Mouse (Mus musculus): ENCODE measurements at regions not wholly inside any gene's neighbourhood (a gene's known extent, or its start where the extent isn't known, plus 50 kb on each side); places are given as distances from the start of the nearest gene placed in this dataset.

- no peak for DNase-seq (ENCODE audit: low spot score)
Measured at GRCm38 (mm10) chr7:67895166-67895565, 57.5 kb upstream of the Igf1r start.

GRCm38 (mm10) chr7:67892917-67893316, 59.7 kb upstream of the Igf1r start:
- no peak for DNase-seq (ENCODE audit: low spot score)

GRCm38 (mm10) chr7:67883040-67883439, 69.6 kb upstream of the Igf1r start:
- DNase-seq (ENCODE audit: low spot score): no peak

GRCm38 (mm10) chr7:67882606-67883005, 70.0 kb upstream of the Igf1r start:
- peak; percentile 2 for DNase-seq (ENCODE audit: low spot score)

- DNase-seq (ENCODE audit: low spot score): no peak
Measured at GRCm38 (mm10) chr7:67878226-67878625, 74.4 kb upstream of the Igf1r start.

- DNase-seq (ENCODE audit: low spot score): no peak
Measured at GRCm38 (mm10) chr7:67877587-67877986, 75.0 kb upstream of the Igf1r start.

GRCm38 (mm10) chr7:67854080-67855022, 94.8 kb upstream of the Synm start:
- no peak for DNase-seq (ENCODE audit: low spot score)

- DNase-seq (ENCODE audit: low spot score): no peak
Measured at GRCm38 (mm10) chr7:67852859-67853258, 93.3 kb upstream of the Synm start.

GRCm38 (mm10) chr7:67849509-67849862, 89.9 kb upstream of the Synm start:
- DNase-seq (ENCODE audit: low spot score): no peak

- DNase-seq (ENCODE audit: low spot score): peak; percentile 58
Measured at GRCm38 (mm10) chr7:67848589-67849508, 89.3 kb upstream of the Synm start.

GRCm38 (mm10) chr7:67846796-67847195, 87.3 kb upstream of the Synm start:
- no peak for DNase-seq (ENCODE audit: low spot score)

GRCm38 (mm10) chr7:67836984-67837383, 77.4 kb upstream of the Synm start:
- no peak for DNase-seq (ENCODE audit: low spot score)

GRCm38 (mm10) chr7:67836117-67836949, 76.8 kb upstream of the Synm start:
- DNase-seq (ENCODE audit: low spot score): no peak

GRCm38 (mm10) chr7:67831738-67832137, 72.2 kb upstream of the Synm start:
- DNase-seq (ENCODE audit: low spot score): no peak

- DNase-seq (ENCODE audit: low spot score): no peak
Measured at GRCm38 (mm10) chr7:67827386-67827785, 67.8 kb upstream of the Synm start.

- DNase-seq (ENCODE audit: low spot score): no peak
Measured at GRCm38 (mm10) chr7:67826936-67827335, 67.4 kb upstream of the Synm start.

GRCm38 (mm10) chr7:67826368-67826767, 66.8 kb upstream of the Synm start:
- no peak for DNase-seq (ENCODE audit: low spot score)

GRCm38 (mm10) chr7:67825636-67826280, 66.2 kb upstream of the Synm start:
- no peak for DNase-seq (ENCODE audit: low spot score)

- DNase-seq (ENCODE audit: low spot score): no peak
Measured at GRCm38 (mm10) chr7:67823943-67824645, 64.6 kb upstream of the Synm start.

GRCm38 (mm10) chr7:67819551-67819950, 60.0 kb upstream of the Synm start:
- no peak for DNase-seq (ENCODE audit: low spot score)

- no peak for DNase-seq (ENCODE audit: low spot score)
Measured at GRCm38 (mm10) chr7:67817556-67817955, 58.0 kb upstream of the Synm start.

Data from left cerebral cortex, adult 11 months (tissue).